Mouse (Mus musculus) CH12.LX (cell line): ENCODE measurements around the gene Arl11.

Experiments used
- CHD2 ChIP-seq: IDR thresholded peaks from 2 replicates; pipeline ENCODE4 v1.6.1; 2011; ENCODE audit warnings: low read length, improper control_type of control experiment
- CTCF ChIP-seq, 2 experiments: IDR thresholded peaks in 1 of 2; conservative IDR thresholded peaks in 1 of 2; 2 replicates each; pipeline ENCODE4 v1.5.1; 2011 to 2012; ENCODE audit warnings: low read depth in 2 of 2, low read length in 2 of 2, improper control_type of control experiment in 1 of 2, inconsistent platforms in 1 of 2, mild to moderate bottlenecking in 1 of 2, moderate library complexity in 1 of 2
- EP300 ChIP-seq: IDR thresholded peaks from 2 replicates; pipeline ENCODE4 v1.6.1; 2011; ENCODE audit warnings: low read length, improper control_type of control experiment
- ETS1 ChIP-seq: conservative IDR thresholded peaks from 2 replicates; pipeline ENCODE4 v1.6.1; 2012; ENCODE audit warnings: low read depth, mild to moderate bottlenecking, inconsistent platforms, low read length, improper control_type of control experiment, moderate library complexity
- NRF1 ChIP-seq: IDR thresholded peaks from 2 replicates; pipeline ENCODE4 v1.6.1; 2014; ENCODE audit warnings: low read depth, mild to moderate bottlenecking, inconsistent platforms, low read length, improper control_type of control experiment, moderate library complexity
- POLR2A ChIP-seq: IDR thresholded peaks from 2 replicates; pipeline ENCODE4 v1.6.1; 2011; ENCODE audit warnings: low read depth, mild to moderate bottlenecking, improper control_type of control experiment, low read length
- SIN3A ChIP-seq: IDR thresholded peaks from 2 replicates; pipeline ENCODE4 v1.6.1; 2012; ENCODE audit warnings: low read length, improper control_type of control experiment, inconsistent platforms

DNA sequence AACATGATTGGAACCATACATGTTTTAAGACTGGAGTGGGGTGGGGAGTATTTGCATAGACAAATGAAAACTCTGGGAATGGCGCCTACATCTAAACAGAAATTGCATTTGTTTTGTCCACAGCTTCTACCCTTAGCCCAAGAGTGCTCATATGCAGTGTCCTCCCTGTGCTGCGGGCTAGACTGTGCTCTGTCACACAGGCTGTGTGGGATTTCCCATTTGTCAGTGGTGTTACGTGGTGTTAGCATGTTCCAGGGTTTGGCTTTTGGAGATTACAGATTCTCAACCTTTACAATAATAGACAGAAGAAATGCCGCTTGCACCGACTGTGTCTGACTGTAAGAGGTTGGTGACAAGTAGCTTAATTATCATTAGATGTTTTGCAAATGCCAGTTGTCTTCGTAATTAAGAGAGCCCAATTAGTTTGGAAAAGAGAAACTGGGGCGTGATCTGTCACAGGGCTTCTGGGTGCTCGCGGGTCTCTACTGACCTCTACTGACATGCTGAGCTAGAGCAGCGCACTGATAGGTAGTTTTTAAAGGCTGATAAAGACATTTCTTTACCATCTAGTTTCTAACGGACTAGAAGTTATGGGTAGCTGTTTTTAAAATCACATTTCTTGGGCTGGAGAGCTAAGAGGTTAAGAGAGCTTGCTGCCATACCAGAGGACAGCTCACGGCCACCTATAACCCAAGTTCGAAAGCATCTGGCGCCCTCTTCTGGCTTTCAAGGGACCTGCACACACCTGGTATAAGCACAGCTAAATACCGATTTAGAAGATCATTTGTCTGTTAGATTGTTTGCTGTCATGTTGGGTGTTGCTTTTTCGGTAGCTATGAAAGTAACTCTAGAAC is 15.4 kb upstream of the Arl11 start:
- TF ChIP-seq POLR2A: no peak
- peak; percentile 70 to 74 for TF ChIP-seq CTCF (conservative IDR thresholded peaks at IDR 0.05 in 1 of 2, IDR thresholded peaks at IDR 0.05 in 1 of 2; ENCODE audit: low read depth in 2 of 2, low read length in 2 of 2)
- no peak for TF ChIP-seq EP300
- TF ChIP-seq SIN3A: no peak
- no peak for TF ChIP-seq NRF1
- no peak for TF ChIP-seq CHD2
- no peak for TF ChIP-seq ETS1
